Mouse (Mus musculus) cortical plate, adult 2 months (tissue): ENCODE measurements around the gene Rab19.

Experiments used
- CTCF ChIP-seq: fragments of 200-500 bp; IDR thresholded peaks from 2 replicates; pipeline ENCODE4 v1.5.1; 2011; ENCODE audit warnings: mild to moderate bottlenecking, control low read depth, low read length; ENCODE audit not compliant: insufficient read depth; ENCODE audit errors: extremely low read depth
- POLR2A ChIP-seq: fragments of 200-500 bp; IDR thresholded peaks from 2 replicates; pipeline ENCODE4 v1.6.1; 2011; ENCODE audit warnings: mild to moderate bottlenecking, low read length, control low read depth; ENCODE audit not compliant: insufficient read depth; ENCODE audit errors: extremely low read depth

- no peak for TF ChIP-seq CTCF
- TF ChIP-seq POLR2A, result no peak
Observed at GRCm38 (mm10) chr6:39397046-39397445, 16.1 kb downstream of the Rab19 start.
